Mouse (Mus musculus): Measurements from ENCODE around the gene Fads3.

GRCm38 (mm10) chr19:10017637-10018526, 23.5 kb upstream of the Fads3 start:
- TF ChIP-seq CTCF (IDR thresholded peaks at IDR 0.05; ENCODE audit: low read depth, low read length), result no peak
- no peak for TF ChIP-seq GATA1 (IDR thresholded peaks at IDR 0.05; ENCODE audit: borderline replicate concordance, low read length)
- no peak for TF ChIP-seq TAL1 (conservative IDR thresholded peaks at IDR 0.05; ENCODE audit: low read depth, low read length)
- no peak for TF ChIP-seq POLR2AphosphoS5 (IDR thresholded peaks at IDR 0.05; ENCODE audit: insufficient replicate concordance, low read depth, low read length)
